Mouse (Mus musculus) Patski (cell line): Measurements from ENCODE around the gene Src. TPM values are rescaled to one million over a fixed set of nuclear protein-coding genes. Genes with fewer than 3 reads are reported as not detected.
"Not testable (repeated sequence)": the region's sequence is repeated elsewhere in the genome, so short reads cannot be mapped to it uniquely, and the experiment has no call there.

ENCODE experiments used
- ATAC-seq: fragments of 100-300 bp; one replicate; pipeline ENCODE4 v1.8.0; 2021
- CTCF ChIA-PET: fragments of 350-600 bp; sonication (Branson Sonifier 250); formaldehyde crosslinking; loops from one replicate; lab custom pipeline; 2022; ENCODE audit warnings: inconsistent platforms; lab: Charles Lee
- POLR2A ChIA-PET: fragments of 350-600 bp; sonication (Branson Sonifier 250); formaldehyde crosslinking; loops from one replicate; lab custom pipeline; 2022; ENCODE audit warnings: antibody characterized with exemption, inconsistent platforms; lab: Charles Lee
- DNase-seq: peaks from one replicate; pipeline ENCODE4 v3.0.0-alpha.2; 2011; ENCODE audit warnings: low read depth, low spot score
- H3K27me3 ChIP-seq: fragments of 371-371 bp; one replicate; pipeline ENCODE4 v1.5.1; 2021
- CTCF ChIP-seq: fragments of 100-300 bp; IDR thresholded peaks from one replicate; pipeline ENCODE4 v1.5.1; 2021
- in situ Hi-C: fragments of 300-500 bp; cut with MboI; formaldehyde crosslinking; loops from 3 replicates; pipeline ENCODE4 v1.11.1; 2018; ENCODE audit warnings: low pct_unique_long_range_greater_than_20kb, mixed read lengths
- polyA plus RNA-seq: library from polyadenylated mRNA; unstranded; gene quantifications from one replicate; pipeline ENCODE4 v1.2.3, GENCODE M21; 2021

The Src gene
- 76.9 TPM for polyA plus RNA-seq

- in situ Hi-C loops, result no loop called here
- DNase-seq (no peak), ATAC-seq (no peak)
- POLR2A ChIA-PET, result no interaction called here
- no peaks in the 10 kb centered on the region for H3K27me3 ChIP-seq
- CTCF ChIA-PET, result no interaction called here
- no peak for TF ChIP-seq CTCF
Observed at GRCm38 (mm10) chr2:157418206-157418605, at the start of gene Src. TSS of gene Src (plus strand) at chr2:157418444.

DNA sequence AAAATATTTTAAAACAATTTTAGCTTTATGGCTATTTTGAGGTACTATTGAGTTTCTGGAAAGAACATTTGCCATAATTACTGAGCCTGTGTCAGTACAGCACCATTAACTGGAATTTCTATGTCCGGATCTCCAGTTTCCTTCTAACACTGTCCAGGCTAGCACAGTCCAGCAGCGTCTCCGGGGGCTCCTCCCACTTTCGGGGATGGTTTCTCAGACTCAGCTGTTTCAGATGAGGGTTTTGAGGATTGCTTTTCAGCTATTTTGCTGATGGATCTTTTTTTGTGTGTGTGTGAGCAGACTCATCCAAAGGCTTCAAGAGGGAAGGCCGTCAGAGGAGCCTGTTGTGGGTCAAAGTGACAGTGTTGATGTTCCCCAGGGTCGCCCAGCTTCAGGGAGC is 46.5 kb upstream of the Src start:
- ATAC-seq (no peak), DNase-seq (no peak)
- H3K27me3 ChIP-seq, result no peaks in the 10 kb centered on the region
- CTCF ChIA-PET, result interaction anchor here (1.2 kb wide), 1 partner anchor 12 kb away, joined by 3 read pairs; no protein-coding TSS in a partner anchor
- POLR2A ChIA-PET, result no interaction called here
- no peak for TF ChIP-seq CTCF
- in situ Hi-C loops, result no loop called here

DNA sequence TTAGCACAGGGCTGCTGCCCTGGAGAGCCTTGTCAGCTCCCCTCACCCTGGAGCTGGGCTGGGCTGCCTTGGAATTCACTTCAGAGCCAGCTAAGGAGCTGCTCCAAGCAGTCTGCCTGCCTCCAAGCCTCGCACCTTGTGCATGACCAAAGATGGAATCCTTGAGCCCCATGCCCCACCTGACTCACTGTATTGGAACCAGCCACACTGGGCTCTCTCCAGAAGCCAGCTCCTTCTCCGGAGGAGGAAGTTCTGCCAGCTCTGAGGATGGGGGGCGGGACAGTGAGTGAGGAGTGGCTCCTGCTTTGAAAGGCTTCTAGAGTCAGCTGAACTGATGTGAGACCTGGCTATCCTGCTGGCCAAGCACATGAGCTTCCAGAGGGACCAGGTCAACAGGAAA is 44.6 kb upstream of the Src start:
- H3K27me3 ChIP-seq, result no peaks in the 10 kb centered on the region
- TF ChIP-seq CTCF, result no peak
- ChIA-PET CTCF (interaction anchor here (1.3 kb wide), 1 partner anchor 10 kb away, joined by 3 read pairs; no protein-coding TSS in a partner anchor), POLR2A (no interaction called here)
- in situ Hi-C loops, result no loop called here
- no peak for DNase-seq
- no peak for ATAC-seq

GRCm38 (mm10) chr2:157375051-157375450 is 43.2 kb upstream of the Src start:
- TF ChIP-seq CTCF, result no peak
- ATAC-seq, result no peak
- H3K27me3 ChIP-seq, result no peaks in the 10 kb centered on the region
- ChIA-PET POLR2A (no interaction called here), CTCF (no interaction called here)
- in situ Hi-C loops, result no loop called here
- DNase-seq, result no peak

DNA sequence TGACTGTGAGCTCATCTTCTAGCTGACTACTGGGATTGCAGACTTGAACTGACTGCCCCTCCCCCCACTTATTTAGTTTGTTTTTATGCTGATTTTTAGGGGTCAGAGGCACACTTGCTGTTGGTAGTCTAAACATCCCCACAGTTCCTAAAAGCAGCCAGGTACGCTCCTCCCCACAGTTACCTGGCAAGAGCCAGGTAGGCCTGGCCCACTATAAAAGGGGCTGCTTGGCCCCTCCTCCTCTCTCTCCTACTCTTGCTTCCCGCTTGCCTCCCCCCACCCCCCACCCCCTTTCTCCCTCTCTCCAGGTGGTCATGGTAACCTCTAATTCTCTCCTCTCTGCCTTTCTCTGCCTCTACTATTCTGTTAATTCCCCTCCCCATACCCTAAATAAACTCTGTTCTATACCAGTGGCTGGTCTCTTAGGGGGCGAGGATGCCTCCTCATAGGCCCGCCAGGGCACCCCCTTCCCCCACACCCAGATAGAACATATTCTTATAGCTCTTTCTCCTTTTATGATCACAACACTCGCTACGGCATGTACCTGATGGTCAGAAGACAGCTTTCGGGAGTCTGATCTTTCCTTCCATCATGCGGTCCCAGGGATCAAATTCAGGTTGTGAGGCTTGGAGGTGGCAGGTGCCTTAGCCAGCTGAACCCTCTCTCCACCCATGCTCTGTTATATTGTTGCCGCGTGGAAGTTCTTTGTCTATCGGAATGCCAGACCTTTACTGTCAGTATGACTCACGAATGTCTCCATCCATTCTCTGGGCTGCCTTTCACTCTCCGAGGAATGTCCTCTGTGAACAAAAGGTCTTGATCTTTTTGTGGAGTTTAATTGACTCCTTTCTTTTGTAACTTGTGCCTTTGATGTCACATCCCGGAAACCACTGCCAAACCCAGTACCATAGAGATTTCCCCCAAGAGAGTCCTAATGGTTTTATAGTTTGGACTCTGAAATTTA is 42.2 kb upstream of the Src start:
- DNase-seq (no peak), ATAC-seq (no peak)
- in situ Hi-C loops, result no loop called here
- no peak for TF ChIP-seq CTCF
- CTCF ChIA-PET, result no interaction called here
- POLR2A ChIA-PET, result no interaction called here
- H3K27me3 ChIP-seq, result no peaks in the 10 kb centered on the region

DNA sequence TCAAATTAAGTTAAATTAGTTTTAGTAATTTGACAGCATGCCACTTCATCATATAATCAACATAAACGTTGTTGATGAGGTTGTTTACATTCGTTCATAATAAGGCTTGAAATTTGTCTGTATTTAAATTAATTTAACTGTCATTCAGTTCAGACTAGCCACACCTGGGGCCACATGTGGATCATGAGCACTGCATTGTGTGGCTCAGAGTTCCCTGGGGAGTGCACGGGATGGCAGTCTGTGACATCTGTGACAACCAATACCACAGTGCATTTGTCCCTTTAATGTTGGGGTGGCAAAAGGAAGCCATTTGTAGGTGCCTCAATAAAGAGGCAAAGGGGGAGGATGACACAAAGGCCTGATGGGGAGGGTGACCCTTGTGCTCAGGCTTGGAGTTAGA is 41.2 kb upstream of the Src start:
- ChIA-PET CTCF (no interaction called here), POLR2A (no interaction called here)
- DNase-seq (no peak), ATAC-seq (no peak)
- TF ChIP-seq CTCF, result no peak
- in situ Hi-C loops, result no loop called here
- no peaks in the 10 kb centered on the region for H3K27me3 ChIP-seq

DNA sequence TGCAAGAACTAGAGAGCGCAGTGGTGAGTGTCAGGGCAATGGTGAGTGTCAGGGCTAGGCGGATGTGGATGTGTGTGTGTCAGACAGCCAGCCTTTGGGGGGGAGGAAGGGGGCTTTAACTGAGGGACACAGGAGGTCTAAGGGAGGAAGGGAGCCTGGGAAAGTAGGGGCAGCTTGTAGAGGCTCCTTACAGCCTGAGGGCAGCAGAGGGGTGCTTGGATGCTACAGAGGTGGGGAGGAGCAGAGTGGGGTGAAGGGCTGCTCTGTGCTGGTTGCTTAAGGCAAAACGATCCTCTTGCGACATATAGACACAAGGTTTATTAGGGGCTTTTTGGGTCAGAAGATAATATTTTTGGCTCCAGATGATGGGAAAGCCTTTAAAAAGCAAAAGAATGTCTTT is 33.4 kb upstream of the Src start:
- ChIA-PET CTCF (interaction anchor here (1.4 kb wide), 1 partner anchor 12 kb away, joined by 4 read pairs; no protein-coding TSS in a partner anchor), POLR2A (no interaction called here)
- ATAC-seq, result no peak

DNA sequence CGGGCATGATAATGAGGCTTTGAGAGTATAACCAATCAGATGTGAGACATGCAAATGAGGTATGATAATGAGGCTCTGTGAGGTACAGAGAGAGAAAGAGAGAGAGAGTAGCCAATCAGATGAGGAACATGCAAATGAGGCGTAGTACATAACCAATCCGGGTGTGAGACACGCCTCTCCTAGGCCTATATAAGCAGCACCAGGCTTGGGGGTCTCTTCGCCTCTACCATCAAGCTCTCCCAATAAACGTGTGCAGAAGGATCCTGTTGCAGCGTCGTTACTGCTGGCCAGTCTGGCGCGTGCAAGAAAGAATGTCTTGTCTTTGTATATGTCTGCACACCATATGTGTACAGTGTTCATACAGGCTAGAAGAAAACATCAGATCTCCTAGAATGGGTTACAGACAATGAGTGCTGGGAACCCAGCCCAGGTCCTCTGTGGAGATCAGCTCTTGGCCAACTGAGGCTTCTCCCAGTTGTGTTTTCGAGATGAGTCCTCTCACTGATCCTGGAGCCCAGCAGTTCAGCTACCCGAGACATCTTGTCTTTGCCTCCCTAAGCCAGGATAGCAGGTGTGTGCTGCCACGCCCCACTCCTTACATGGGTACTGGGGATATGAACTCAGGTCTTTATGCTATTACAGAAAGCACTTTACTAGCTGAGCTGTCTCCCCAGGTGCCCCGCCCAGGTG is 29.2 kb upstream of the Src start:
- in situ Hi-C loops, H3K27me3 ChIP-seq, CTCF ChIA-PET, DNase-seq, ATAC-seq: not testable (repeated sequence)
- POLR2A ChIA-PET, result interaction anchor here (0.7 kb wide), 1 partner anchor 67 kb away, joined by 7 read pairs; no protein-coding TSS in a partner anchor

More for the DNA sequence above, 33.4 kb upstream of the Src start:
- H3K27me3 ChIP-seq, result no peaks in the 10 kb centered on the region
- DNase-seq, result no peak
- in situ Hi-C loops, result no loop called here
- TF ChIP-seq CTCF, result no peak

- no peaks in the 10 kb centered on the region for H3K27me3 ChIP-seq
- in situ Hi-C loops, result no loop called here
- ChIA-PET POLR2A (no interaction called here), CTCF (no interaction called here)
- TF ChIP-seq CTCF, result no peak
- DNase-seq (no peak), ATAC-seq (no peak)
Observed at GRCm38 (mm10) chr2:157389591-157389921, 28.7 kb upstream of the Src start.

DNA sequence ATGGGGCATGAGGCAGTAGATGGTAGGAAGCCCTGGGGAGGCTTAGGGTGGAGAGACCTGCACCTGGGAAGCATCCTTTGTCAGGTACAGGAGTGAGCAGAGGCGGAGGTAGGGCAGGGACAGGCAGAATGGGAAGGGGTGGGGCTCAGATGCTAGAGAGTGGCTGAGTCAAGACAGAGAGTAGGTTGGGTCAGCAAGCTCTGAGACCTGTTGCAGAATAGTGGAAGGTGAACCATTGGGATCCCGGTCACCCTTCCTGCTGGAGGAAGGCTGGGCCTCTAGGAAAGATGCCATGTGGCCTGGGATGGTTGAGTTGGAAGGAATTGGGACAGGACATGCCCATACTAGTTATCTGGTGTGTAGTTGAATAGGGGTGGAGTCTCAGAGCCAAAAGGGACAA is 25.9 kb upstream of the Src start:
- no peak for ATAC-seq
- ChIA-PET CTCF (interaction anchor here (0.9 kb wide), 2 partner anchors 13 to 83 kb away, joined by 3 to 4 read pairs; no protein-coding TSS in a partner anchor), POLR2A (no interaction called here)
- in situ Hi-C loops, result no loop called here
- no peak for DNase-seq
- TF ChIP-seq CTCF, result no peak
- H3K27me3 ChIP-seq, result no peaks in the 10 kb centered on the region

- ChIA-PET CTCF (no interaction called here), POLR2A (no interaction called here)
- no peak for TF ChIP-seq CTCF
- DNase-seq (no peak), ATAC-seq (no peak)
- in situ Hi-C loops, result no loop called here
- H3K27me3 ChIP-seq, result no peaks in the 10 kb centered on the region
Observed at GRCm38 (mm10) chr2:157393549-157393948, 24.7 kb upstream of the Src start.
